Mouse (Mus musculus) lung, embryonic 15.5 days (tissue): Measurements from ENCODE around the gene Exoc2. TPM values are rescaled to one million over a fixed set of nuclear protein-coding genes. Genes with fewer than 3 reads are reported as not detected.

ENCODE experiments used
- ATAC-seq: fragments of 200-750 bp; cut with Nextera tagmentation; 2 replicates; pipeline ENCODE4 v1.8.0; 2017; ENCODE audit warnings: moderate number of reproducible peaks, borderline replicate concordance; ENCODE audit not compliant: low FRiP score, low TSS enrichment; ENCODE audit errors: extremely low read depth
- H3K27ac ChIP-seq: fragments of 300-500 bp; sonication (generic); 2 replicates; pipeline ENCODE4 v1.5.1; 2015; ENCODE audit warnings: moderate library complexity, mild to moderate bottlenecking, inconsistent platforms
- H3K27me3 ChIP-seq: fragments of 300-500 bp; sonication (generic); 2 replicates; pipeline ENCODE4 v1.6.1; 2015; ENCODE audit warnings: inconsistent platforms
- H3K36me3 ChIP-seq: fragments of 300-500 bp; sonication (generic); 2 replicates; pipeline ENCODE4 v1.6.1; 2015; ENCODE audit warnings: inconsistent platforms
- H3K4me1 ChIP-seq: fragments of 300-500 bp; sonication (generic); 2 replicates; pipeline ENCODE4 v1.6.1; 2015; ENCODE audit warnings: inconsistent platforms
- H3K4me2 ChIP-seq: fragments of 300-500 bp; sonication (generic); 2 replicates; pipeline ENCODE4 v1.6.1; 2015; ENCODE audit warnings: inconsistent platforms, mild to moderate bottlenecking, moderate library complexity
- H3K4me3 ChIP-seq: fragments of 300-500 bp; sonication (generic); 2 replicates; pipeline ENCODE4 v1.5.1; 2015; ENCODE audit warnings: mild to moderate bottlenecking, inconsistent platforms
- H3K9ac ChIP-seq: fragments of 300-500 bp; sonication (generic); 2 replicates; pipeline ENCODE4 v1.6.1; 2015; ENCODE audit warnings: inconsistent platforms
- H3K9me3 ChIP-seq: fragments of 300-500 bp; sonication (generic); 2 replicates; pipeline ENCODE4 v1.6.1; 2016; ENCODE audit warnings: inconsistent platforms
- WGBS: fragments of 180-500 bp; shearing (Covaris S2); methylation state at CpG from one replicate; pipeline ENCODE4 v1.1.7; 2015; 5-methylcytosine and 5-hydroxymethylcytosine counted together
- polyA plus RNA-seq: library from polyadenylated mRNA; unstranded; fragments of >200 nt; fragmentation: Nextera tagmentation; extraction: Ambion mirVana; gene quantifications from 2 replicates; pipeline ENCODE4 v1.2.1, GENCODE M21; 2015

The Exoc2 gene
- polyA plus RNA-seq, 1 experiment from 2014 or later: 36.8 TPM

- peak overlapping the region; percentile 21; the same call in 1 of the 2 replicates for H3K27ac ChIP-seq
- H3K36me3 ChIP-seq: no peaks in the 10 kb centered on the region
- no peak overlapping the region for H3K4me3 ChIP-seq
- H3K4me1 ChIP-seq: peaks cover 12% of the 10 kb centered on the region
- no peaks in the 10 kb centered on the region for H3K27me3 ChIP-seq
- WGBS: 58% methylated on average over 8 of the region's 8 CpGs
- H3K9me3 ChIP-seq: no peaks in the 10 kb centered on the region
- no peak overlapping the region for H3K4me2 ChIP-seq
- ATAC-seq: peak; percentile 80; the same call in 1 of the 2 replicates
- no peak overlapping the region for H3K9ac ChIP-seq
These were observed 209.7 kb downstream of the Exoc2 start for GRCm38 (mm10) chr13:30764014-30764740.

Other genes with a start within 250 kb of the Exoc2 start
- gene Irf4, start 224.9 kb downstream of the Exoc2 start, polyA plus RNA-seq: 0.15 and 0.17 TPM in 2 replicates
- gene Hus1b, start 26.3 kb downstream of the Exoc2 start, polyA plus RNA-seq: not detected in 2 replicates
- 0.20 and 0.26 TPM in 2 replicates for gene Gm5447, start 111 bp upstream of the Exoc2 start, polyA plus RNA-seq